Mouse (Mus musculus): ENCODE results near the gene Kmt2a. TPM values are rescaled to one million over a fixed set of nuclear protein-coding genes. Genes with fewer than 3 reads are reported as not detected.

Gene Kmt2a
- 40.8 TPM for polyA plus RNA-seq (2017; shearing (Covaris generic))

DNA sequence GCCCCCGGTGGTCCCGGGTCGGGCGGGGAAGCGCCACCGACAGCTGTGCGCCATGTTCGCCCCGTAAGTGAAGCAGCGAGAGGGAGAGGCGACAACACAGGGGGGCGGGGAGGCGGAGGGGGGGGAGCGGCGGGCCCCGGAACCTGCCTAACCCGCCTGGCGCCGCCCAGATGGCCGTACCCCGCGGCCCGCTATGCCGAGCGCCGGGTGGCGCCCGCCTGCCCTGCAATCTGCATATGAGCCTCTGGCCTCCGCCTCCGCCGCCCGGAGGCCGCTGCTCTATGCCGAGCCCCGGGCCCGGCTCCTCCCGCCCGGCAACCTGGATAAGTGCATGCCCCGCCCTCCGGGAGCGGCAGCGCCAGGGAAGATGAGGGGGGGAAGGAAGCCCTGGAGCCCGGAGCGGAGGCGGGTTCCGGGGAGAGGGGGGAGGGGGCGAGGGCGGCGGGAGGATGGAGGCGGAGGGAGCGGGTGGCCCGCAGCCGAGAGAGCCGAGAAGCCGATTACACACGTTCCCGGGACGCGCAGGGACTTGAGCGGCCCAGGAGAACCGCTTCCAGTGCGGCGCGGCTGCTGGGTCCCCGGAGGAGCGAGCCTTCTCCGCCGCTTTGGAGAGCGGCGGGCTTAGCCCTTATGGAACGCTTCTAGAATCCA lies at the start of gene Kmt2a:
Gene Kmt2a (minus strand): TSS at position 76 of the 651 bp plus-strand sequence.

DNA sequence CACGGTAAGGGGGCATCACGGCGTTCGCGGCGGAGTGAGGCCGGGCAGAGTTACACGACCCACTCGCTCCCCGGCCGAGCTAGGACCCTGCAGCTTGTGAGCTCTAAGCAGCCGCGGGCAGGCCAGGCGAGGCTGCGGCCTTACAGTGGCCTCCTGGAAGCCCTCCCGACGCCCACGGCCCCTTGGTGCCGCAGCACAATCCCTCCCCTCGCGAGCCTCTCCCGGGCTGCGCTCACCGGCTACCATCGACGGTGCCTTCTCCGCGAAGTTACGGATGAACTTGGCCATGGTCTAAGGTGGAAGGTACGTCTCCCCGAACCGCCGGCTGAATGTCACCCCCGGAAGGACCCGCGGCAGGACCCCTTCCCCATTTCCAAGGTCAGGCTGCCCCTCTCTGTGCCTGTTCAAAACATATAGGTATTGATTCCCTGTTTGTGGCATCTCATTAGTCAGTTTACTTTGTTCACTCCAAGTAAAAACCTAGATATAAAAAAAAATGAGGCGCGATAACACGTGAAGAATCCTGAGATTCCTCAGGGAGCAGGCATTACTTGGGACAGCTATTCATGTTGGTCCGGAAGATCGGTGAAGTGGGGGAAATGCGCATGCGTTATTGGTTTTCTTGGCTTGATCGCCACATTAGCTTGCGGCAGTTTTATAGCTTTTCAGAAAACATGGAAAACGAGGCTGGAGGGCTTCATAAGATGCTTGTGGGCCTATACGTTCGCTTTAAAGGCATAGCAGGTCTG lies 39.5 kb upstream of the Kmt2a start, which contains the start of gene Atp5l:
Gene Atp5l (minus strand): TSS at position 369 of the 749 bp plus-strand sequence.

DNA sequence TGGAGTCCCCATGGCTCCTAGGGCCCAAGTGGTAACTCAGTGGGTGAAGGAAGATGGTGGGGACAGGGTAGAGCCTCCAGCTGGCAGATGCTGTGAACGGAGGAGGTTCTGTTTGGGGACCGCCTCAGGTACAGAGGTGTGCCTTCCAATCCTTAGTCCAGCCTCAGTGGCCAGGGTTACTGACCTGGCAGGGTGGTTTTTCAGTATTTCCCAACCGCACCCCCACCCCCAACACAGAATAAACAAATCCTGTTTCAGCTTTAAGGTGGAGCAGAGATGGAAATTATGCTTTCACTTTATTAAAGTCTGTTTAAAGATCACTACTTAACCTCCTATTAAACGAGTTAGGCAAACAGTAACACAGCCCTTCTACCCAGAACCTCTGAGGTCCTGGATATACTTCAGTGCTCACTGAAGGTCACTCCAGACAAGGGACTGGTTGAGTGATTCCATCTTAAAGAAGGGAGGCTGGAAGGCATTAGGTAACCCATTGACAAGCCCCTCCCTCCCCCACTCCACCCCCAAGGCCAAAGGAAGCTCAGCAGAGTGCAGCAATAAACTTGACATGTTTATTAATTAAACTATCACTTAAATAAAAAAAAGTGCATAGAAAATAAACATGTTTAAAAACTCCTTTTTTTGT lies 78.2 kb downstream of the Kmt2a start, which contains the start of gene Ttc36:
Gene Ttc36 (minus strand): TSS at position 265 of the 643 bp plus-strand sequence.

DNA sequence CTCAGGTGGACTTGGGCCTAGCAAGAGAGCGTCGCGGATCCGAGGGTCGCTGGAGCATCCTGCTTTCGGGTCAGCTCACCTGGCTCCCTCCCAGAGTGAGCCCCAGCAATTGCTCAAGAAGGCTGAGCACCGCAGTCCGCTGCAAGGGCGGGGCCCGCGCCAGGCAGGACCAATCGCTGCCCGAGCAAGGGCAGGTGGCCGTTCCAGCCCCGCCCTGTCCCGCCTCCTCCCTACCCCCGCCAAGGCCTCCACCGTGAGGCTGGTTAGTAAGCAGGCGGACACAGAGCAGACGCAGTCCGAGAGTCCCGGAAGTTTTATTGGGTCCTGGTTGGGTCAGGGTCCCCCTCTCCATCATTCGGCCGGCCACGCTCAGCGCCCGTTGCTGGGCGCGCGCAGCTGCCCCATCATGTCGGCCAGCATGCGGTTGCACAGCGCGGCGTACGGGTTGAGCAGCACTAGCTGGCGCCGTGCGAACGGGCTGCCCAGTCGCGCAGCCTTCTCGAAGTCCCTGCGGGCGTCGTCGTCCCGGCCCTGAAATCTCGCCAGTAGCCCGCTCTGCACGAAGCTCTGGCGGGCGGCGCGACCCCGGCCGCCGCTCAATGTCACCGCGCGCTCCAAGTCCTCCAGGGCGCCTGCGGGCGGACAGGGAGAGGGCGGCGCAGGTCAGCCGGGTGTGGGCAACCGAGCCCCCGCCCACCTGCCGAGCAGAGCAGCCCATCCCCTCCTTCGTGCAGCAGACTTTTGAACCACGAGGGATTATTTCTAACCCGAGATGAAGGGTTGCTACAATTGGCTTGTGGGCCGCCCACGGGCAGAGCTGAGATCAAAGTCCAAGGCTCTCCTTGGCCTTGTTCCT lies 81.8 kb downstream of the Kmt2a start, which contains the start of gene Tmem25:
Gene Tmem25 (minus strand): TSS at position 206 of the 856 bp plus-strand sequence.

DNA sequence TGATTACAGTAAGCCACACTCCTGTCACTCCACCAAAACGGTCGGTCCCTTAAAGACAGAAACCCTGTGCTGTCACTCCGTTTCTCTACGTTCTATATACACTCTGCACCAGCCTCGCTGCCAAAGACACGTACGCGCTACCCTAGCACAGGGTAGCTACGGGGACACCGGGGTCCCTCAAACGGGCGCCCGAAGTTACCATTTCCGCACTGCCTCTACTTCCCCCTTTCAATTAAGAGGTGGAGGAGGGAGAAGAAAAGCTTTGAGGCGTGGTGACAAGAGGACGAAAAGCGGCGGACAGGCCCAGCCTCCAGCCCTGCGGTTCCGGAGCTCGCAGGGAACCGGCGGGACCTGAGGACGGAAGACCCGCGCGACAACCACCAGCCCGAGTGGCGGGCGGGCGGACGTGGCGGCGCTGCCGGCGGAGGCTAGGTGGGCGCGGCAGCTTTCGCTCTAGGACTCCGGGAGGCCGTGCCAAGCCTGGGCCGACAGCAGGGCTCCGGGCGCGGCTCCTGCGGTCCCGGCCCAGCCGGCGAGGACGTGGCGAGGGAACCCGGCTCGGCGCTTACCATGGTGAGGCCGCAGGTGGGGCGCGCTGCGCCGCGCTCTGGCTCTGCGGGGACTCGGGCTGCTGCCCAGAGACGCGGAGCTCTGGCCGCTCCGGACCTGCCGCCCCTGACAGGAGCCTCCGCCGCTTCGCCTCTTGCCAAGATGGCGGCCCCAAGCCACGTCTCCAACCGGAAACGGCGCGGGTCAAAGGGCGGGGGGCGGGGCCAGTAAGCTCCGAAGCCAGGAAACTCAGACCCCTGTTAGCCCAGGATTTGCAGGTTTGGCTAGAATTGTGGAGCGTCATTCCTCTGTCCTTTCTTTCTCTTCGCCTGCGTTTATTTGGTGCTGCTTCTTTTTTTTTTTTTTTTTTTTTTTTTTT lies 113.7 kb downstream of the Kmt2a start, which contains the start of the genes Arcn1 and Ift46:
Gene Arcn1 (minus strand): TSS at position 745 of the 928 bp plus-strand sequence.
Gene Ift46 (plus strand): TSS at position 808 of the 928 bp plus-strand sequence.

Other genes starting within 250 kb of the Kmt2a start
- gene Treh, start 208.1 kb downstream of the Kmt2a start, polyA plus RNA-seq (2017; shearing (Covaris generic)) = not detected
- gene Phldb1, start 146.1 kb downstream of the Kmt2a start, polyA plus RNA-seq (2017; shearing (Covaris generic)) = 1.4 TPM
- gene Arcn1, start 113.5 kb downstream of the Kmt2a start, polyA plus RNA-seq (2017; shearing (Covaris generic)) = 157 TPM
- 43.3 TPM for gene Ift46, start 113.4 kb downstream of the Kmt2a start, polyA plus RNA-seq (2017; shearing (Covaris generic))
- not detected for gene Tmem25, start 82.0 kb downstream of the Kmt2a start, polyA plus RNA-seq (2017; shearing (Covaris generic))
- not detected for gene Ttc36, start 78.2 kb downstream of the Kmt2a start, polyA plus RNA-seq (2017; shearing (Covaris generic))
- gene Atp5l, start 39.4 kb upstream of the Kmt2a start, polyA plus RNA-seq (2017; shearing (Covaris generic)) = 307 TPM
- gene Ube4a, start 84.3 kb upstream of the Kmt2a start, polyA plus RNA-seq (2017; shearing (Covaris generic)) = 52.2 TPM
- gene Cd3g, start 99.1 kb upstream of the Kmt2a start, polyA plus RNA-seq (2017; shearing (Covaris generic)) = 1,480 TPM
- gene Cd3d, start 100.5 kb upstream of the Kmt2a start, polyA plus RNA-seq (2017; shearing (Covaris generic)) = 967 TPM
- 1,516 TPM for gene Cd3e, start 128.3 kb upstream of the Kmt2a start, polyA plus RNA-seq (2017; shearing (Covaris generic))
- gene Mpzl2, start 158.5 kb upstream of the Kmt2a start, polyA plus RNA-seq (2017; shearing (Covaris generic)) = 0.23 TPM
- gene Mpzl3, start 173.9 kb upstream of the Kmt2a start, polyA plus RNA-seq (2017; shearing (Covaris generic)) = 18.6 TPM
- gene Jaml, start 197.9 kb upstream of the Kmt2a start, polyA plus RNA-seq (2017; shearing (Covaris generic)) = 4.9 TPM
- gene Scn2b, start 236.5 kb upstream of the Kmt2a start, polyA plus RNA-seq (2017; shearing (Covaris generic)) = not detected

Measured in inflammation-experienced regulatory T-cells, adult 16 weeks (primary cell).